Mouse (Mus musculus): ENCODE measurements around the gene Tube1. TPM values are rescaled to one million over a fixed set of nuclear protein-coding genes. Genes with fewer than 3 reads are reported as not detected.

Tube1 gene
- polyA plus RNA-seq, 1 experiment = 1.3 TPM

DNA sequence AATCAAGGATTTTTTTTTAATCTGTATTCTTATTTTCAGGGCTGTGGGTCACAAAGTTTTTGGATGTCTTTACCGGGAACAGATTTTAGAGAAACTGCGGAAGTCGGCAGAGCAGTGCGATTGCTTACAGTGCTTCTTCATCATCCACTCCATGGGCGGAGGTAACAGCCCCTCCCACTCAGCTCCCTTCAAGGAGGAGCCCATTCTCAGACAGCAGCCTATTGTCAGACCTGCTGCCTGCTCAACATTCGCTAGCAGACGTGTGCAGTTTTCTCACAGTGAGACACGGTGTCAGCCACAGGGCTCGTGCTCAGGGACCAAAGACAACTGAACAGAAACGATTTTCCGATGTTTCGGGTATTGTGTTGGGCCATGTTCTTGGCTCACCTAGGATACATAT lies 8.4 kb downstream of the Tube1 start:
- Histone ChIP-seq H3K27me3 (replicated peaks; ENCODE audit: control insufficient read depth, insufficient read depth, low read length) (no peaks in the 10 kb centered on the region), H3K27ac (ENCODE audit: insufficient read depth, low read depth, low read length) (no peak overlapping the region), H3K4me3 (ENCODE audit: insufficient read depth, low read depth, low read length) (no peak overlapping the region), H3K36me3 (ENCODE audit: control insufficient read depth, insufficient read depth, low read length) (no peaks in the 10 kb centered on the region), H3K4me1 (ENCODE audit: control insufficient read depth, insufficient read depth, low read length) (no peaks in the 10 kb centered on the region)
- WGBS = 93% methylated on average over 12 of the region's 12 CpGs
- no peak for DNase-seq
- TF ChIP-seq CTCF (conservative IDR thresholded peaks at IDR 0.05; ENCODE audit: insufficient read depth, insufficient read length, low read depth, low read length) (no peak), POLR2A (IDR thresholded peaks at IDR 0.05; ENCODE audit: low read depth, low read length) (no peak)

DNA sequence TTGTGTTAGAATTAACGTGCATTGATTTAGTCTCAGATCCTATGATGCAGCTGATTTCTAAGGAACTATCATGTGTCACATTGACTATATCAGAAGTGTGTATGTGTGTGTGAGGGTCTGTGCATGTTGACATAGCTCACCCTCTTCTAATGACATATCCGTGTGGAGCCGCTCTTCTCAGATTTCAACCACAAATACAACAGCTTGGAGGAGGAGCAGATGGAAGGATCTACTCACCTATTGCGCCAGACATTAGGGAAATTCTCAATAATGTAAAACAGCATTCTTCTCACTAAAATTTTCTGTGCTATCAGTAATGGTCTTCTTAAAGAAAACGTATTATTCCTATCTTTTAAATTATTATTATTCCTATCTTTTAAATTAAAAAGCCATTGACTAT lies 22.9 kb downstream of the Tube1 start:
- Histone ChIP-seq H3K27me3 (replicated peaks; ENCODE audit: control insufficient read depth, insufficient read depth, low read length) (no peaks in the 10 kb centered on the region), H3K4me3 (ENCODE audit: insufficient read depth, low read depth, low read length) (no peak overlapping the region), H3K36me3 (ENCODE audit: control insufficient read depth, insufficient read depth, low read length) (no peaks in the 10 kb centered on the region), H3K4me1 (ENCODE audit: control insufficient read depth, insufficient read depth, low read length) (no peaks in the 10 kb centered on the region), H3K27ac (ENCODE audit: insufficient read depth, low read depth, low read length) (no peak overlapping the region)
- DNase-seq = no peak
- no peak for TF ChIP-seq CTCF (conservative IDR thresholded peaks at IDR 0.05; ENCODE audit: insufficient read depth, insufficient read length, low read depth, low read length)
- TF ChIP-seq POLR2A (IDR thresholded peaks at IDR 0.05; ENCODE audit: low read depth, low read length) = no peak
- 79% methylated on average over 5 of the region's 5 CpGs for WGBS

DNA sequence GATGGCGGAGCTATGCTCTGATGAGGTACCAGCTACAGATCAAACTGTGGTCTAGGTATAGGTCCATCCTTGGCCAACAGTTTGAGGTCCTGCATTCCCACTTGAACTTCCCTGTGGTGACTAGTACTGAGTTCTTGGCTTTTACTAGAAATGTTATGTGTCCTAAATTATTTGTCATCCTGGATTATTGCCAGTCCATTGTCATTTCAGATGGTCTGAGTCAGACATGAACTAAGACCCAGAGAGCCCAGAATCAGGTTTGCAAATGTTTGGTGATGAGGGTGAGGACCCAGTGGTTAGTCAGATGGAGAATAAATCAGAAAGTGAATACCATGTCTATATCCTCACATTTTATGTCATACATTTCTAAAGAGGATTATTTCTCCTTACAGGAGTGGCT lies 23.5 kb downstream of the Tube1 start:
- H3K27ac ChIP-seq (ENCODE audit: insufficient read depth, low read depth, low read length) = no peak overlapping the region
- no peak overlapping the region for H3K4me3 ChIP-seq (ENCODE audit: insufficient read depth, low read depth, low read length)
- WGBS = 96% methylated on average over 1 of the region's 1 CpGs
- TF ChIP-seq POLR2A (IDR thresholded peaks at IDR 0.05; ENCODE audit: low read depth, low read length) (no peak), CTCF (conservative IDR thresholded peaks at IDR 0.05; ENCODE audit: insufficient read depth, insufficient read length, low read depth, low read length) (no peak)
- DNase-seq = no peak
- H3K4me1 ChIP-seq (ENCODE audit: control insufficient read depth, insufficient read depth, low read length) = no peaks in the 10 kb centered on the region
- no peaks in the 10 kb centered on the region for H3K36me3 ChIP-seq (ENCODE audit: control insufficient read depth, insufficient read depth, low read length)
- H3K27me3 ChIP-seq (replicated peaks; ENCODE audit: control insufficient read depth, insufficient read depth, low read length) = no peaks in the 10 kb centered on the region

DNA sequence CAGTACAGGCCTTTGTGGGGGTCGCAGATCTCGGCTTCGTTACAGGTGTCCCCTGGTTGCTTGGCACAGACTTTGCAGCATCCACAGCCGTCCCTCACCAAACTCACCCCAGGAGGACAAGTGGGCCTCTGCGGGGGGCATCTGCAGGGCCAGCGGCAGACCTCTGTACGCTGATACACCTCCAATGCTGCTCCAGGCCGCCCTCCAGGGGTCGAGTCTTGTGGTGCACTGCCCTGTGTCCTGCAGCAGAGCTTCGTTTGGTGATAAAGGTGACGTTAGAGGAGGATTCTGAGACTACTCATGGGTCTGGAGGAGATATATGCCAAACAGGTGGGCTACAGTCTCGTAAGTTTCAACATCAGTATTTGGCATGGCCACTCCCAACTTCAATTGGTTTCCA lies 24.5 kb downstream of the Tube1 start:
- TF ChIP-seq CTCF (conservative IDR thresholded peaks at IDR 0.05; ENCODE audit: insufficient read depth, insufficient read length, low read depth, low read length) (no peak), POLR2A (IDR thresholded peaks at IDR 0.05; ENCODE audit: low read depth, low read length) (no peak)
- no peak for DNase-seq

DNA sequence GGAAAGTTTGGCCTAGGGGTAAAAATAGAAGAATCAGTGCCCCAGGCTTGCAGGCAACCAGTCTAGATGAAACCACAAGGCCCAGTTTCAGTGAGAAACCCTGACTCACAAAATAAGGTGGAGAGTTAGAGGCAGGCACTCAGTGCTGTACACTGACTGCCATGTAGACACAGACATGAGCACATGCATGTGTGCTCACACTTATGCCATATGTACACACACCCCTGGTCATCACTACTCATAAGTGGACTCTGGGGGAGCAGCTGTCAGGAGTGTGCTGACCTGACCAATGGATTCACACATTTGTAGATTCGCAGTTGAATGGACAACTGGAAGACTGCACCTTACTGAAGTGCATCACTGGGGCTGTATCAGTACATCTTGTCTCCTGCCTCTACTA lies 27.6 kb downstream of the Tube1 start:
- no peaks in the 10 kb centered on the region for H3K4me1 ChIP-seq (ENCODE audit: control insufficient read depth, insufficient read depth, low read length)
- no peak for TF ChIP-seq POLR2A (IDR thresholded peaks at IDR 0.05; ENCODE audit: low read depth, low read length)
- no peak for TF ChIP-seq CTCF (conservative IDR thresholded peaks at IDR 0.05; ENCODE audit: insufficient read depth, insufficient read length, low read depth, low read length)
- no peak overlapping the region for H3K4me3 ChIP-seq (ENCODE audit: insufficient read depth, low read depth, low read length)
- 95% methylated on average over 1 of the region's 1 CpGs for WGBS
- DNase-seq = no peak
- no peaks in the 10 kb centered on the region for H3K27me3 ChIP-seq (replicated peaks; ENCODE audit: control insufficient read depth, insufficient read depth, low read length)
- H3K27ac ChIP-seq (ENCODE audit: insufficient read depth, low read depth, low read length) = no peak overlapping the region
- H3K36me3 ChIP-seq (ENCODE audit: control insufficient read depth, insufficient read depth, low read length) = no peaks in the 10 kb centered on the region

More for the DNA sequence above, 24.5 kb downstream of the Tube1 start:
- Histone ChIP-seq H3K4me1 (ENCODE audit: control insufficient read depth, insufficient read depth, low read length) (no peaks in the 10 kb centered on the region), H3K27ac (ENCODE audit: insufficient read depth, low read depth, low read length) (no peak overlapping the region), H3K4me3 (ENCODE audit: insufficient read depth, low read depth, low read length) (no peak overlapping the region), H3K36me3 (ENCODE audit: control insufficient read depth, insufficient read depth, low read length) (no peaks in the 10 kb centered on the region), H3K27me3 (replicated peaks; ENCODE audit: control insufficient read depth, insufficient read depth, low read length) (no peaks in the 10 kb centered on the region)
- 78% methylated on average over 12 of the region's 12 CpGs for WGBS

DNA sequence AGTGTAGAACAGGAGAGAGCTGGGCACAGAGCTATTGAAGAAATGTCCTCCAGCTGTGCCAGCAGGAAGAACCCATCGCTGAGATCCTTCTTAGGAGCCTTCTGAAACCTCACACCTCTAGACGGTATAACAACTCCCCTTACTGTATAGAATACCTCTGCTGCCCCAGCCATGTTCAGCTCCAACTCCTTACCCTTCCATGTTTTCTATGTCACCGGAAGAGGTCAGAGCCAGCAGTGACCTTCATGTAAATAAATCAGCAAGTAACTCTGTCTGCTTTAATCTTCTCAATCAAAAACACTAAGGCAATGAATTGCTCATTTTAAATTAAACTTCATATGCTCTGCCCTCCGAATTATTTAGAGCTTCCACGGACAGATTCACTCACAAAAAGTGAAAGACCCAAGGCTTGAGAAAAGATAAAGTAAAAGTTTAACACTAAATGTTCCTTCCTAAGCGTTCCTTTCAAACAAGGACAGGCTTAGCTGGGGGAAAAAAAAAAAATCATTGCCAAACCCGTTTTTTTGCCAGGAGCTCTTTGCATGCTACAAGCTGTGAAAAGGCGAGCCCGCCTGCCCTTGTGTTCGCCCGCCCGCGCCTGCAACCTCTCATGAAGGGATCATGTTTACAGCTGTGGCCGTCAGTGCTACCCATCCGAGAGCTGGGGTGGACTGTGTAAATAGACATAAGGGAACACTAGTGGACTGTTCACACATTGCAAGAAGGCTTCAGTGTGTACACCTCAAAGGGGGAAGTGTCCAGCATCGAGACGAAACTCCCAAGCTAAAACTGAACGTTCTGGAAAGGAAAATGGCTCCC lies 29.1 kb downstream of the Tube1 start:
- H3K4me3 ChIP-seq (ENCODE audit: insufficient read depth, low read depth, low read length) = no peak overlapping the region
- no peaks in the 10 kb centered on the region for H3K4me1 ChIP-seq (ENCODE audit: control insufficient read depth, insufficient read depth, low read length)
- TF ChIP-seq CTCF (conservative IDR thresholded peaks at IDR 0.05; ENCODE audit: insufficient read depth, insufficient read length, low read depth, low read length) (no peak), POLR2A (IDR thresholded peaks at IDR 0.05; ENCODE audit: low read depth, low read length) (no peak)
- H3K27ac ChIP-seq (ENCODE audit: insufficient read depth, low read depth, low read length) = no peak overlapping the region
- DNase-seq = peak; percentile 24
- no peaks in the 10 kb centered on the region for H3K36me3 ChIP-seq (ENCODE audit: control insufficient read depth, insufficient read depth, low read length)
- no peaks in the 10 kb centered on the region for H3K27me3 ChIP-seq (replicated peaks; ENCODE audit: control insufficient read depth, insufficient read depth, low read length)
- WGBS = 25% methylated on average over 18 of the region's 18 CpGs

DNA sequence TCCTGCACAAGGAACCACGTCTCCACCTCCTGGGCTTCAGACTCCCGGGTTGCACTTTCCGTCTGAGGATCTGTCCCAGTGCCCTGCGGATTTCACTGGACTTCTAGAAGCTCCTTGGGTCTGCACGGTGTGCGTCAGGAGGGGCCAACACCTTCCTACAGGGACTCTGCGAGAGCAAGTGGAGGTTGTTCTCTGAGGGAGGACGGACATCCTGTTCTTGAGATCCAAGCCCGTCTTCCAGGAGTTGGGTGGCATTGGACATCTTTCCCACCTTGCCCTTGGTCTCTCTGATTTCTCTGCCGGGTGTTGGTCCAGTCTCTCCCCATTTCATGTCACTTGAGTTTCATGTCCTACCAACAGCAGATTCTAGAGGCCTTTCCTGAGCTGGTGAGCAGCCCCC lies 29.9 kb downstream of the Tube1 start, which contains the start of gene Ccn6:
Ccn6 (minus strand) TSS at position 101 of the 400 bp plus-strand sequence.
- Histone ChIP-seq H3K27me3 (replicated peaks; ENCODE audit: control insufficient read depth, insufficient read depth, low read length) (no peaks in the 10 kb centered on the region), H3K4me3 (ENCODE audit: insufficient read depth, low read depth, low read length) (no peak within 1 kb of the TSS), H3K36me3 (ENCODE audit: control insufficient read depth, insufficient read depth, low read length) (no peaks in the 10 kb centered on the region), H3K4me1 (ENCODE audit: control insufficient read depth, insufficient read depth, low read length) (no peaks in the 10 kb centered on the region), H3K27ac (ENCODE audit: insufficient read depth, low read depth, low read length) (no peak within 1 kb of the TSS)
- no peak for DNase-seq
- 89% methylated on average over 10 of the region's 10 CpGs for WGBS
- no peak for TF ChIP-seq CTCF (conservative IDR thresholded peaks at IDR 0.05; ENCODE audit: insufficient read depth, insufficient read length, low read depth, low read length)
- no peak for TF ChIP-seq POLR2A (IDR thresholded peaks at IDR 0.05; ENCODE audit: low read depth, low read length)

All from kidney, adult 2 months (tissue).